Mouse (Mus musculus) forebrain, embryonic 16.5 days (tissue): ENCODE measurements at regions not wholly inside any gene's neighbourhood (a gene's known extent, or its start where the extent isn't known, plus 50 kb on each side); places are given as distances from the start of the nearest gene placed in this dataset.

Source experiments
- ATAC-seq: fragments of 200-750 bp; cut with Nextera tagmentation; 2 replicates; pipeline ENCODE4 v1.8.0; 2017; ENCODE audit warnings: mild to moderate bottlenecking, moderate library complexity
- H3K27ac ChIP-seq: fragments of 300-500 bp; sonication (generic); 2 replicates; pipeline ENCODE4 v1.5.1; 2014; ENCODE audit warnings: low read length, control low read depth
- H3K27me3 ChIP-seq: fragments of 300-500 bp; sonication (generic); replicated peaks from 2 replicates; pipeline ENCODE4 v1.6.1; 2014; ENCODE audit warnings: low read length; ENCODE audit not compliant: control insufficient read depth, insufficient read depth
- H3K36me3 ChIP-seq: fragments of 300-500 bp; sonication (generic); 2 replicates; pipeline ENCODE4 v1.6.1; 2014; ENCODE audit not compliant: control insufficient read depth, insufficient read depth
- H3K4me1 ChIP-seq: fragments of 300-500 bp; sonication (generic); replicated peaks from 2 replicates; pipeline ENCODE4 v1.6.1; 2014; ENCODE audit warnings: low read length; ENCODE audit not compliant: control insufficient read depth, insufficient read depth
- H3K4me2 ChIP-seq: fragments of 300-500 bp; sonication (generic); 2 replicates; pipeline ENCODE4 v1.6.1; 2014; ENCODE audit warnings: mild to moderate bottlenecking, low read length, control low read depth
- H3K4me3 ChIP-seq: fragments of 300-500 bp; sonication (generic); replicated peaks from 2 replicates; pipeline ENCODE4 v1.5.1; 2014; ENCODE audit warnings: mild to moderate bottlenecking, low read length, control low read depth
- H3K9ac ChIP-seq: fragments of 300-500 bp; sonication (generic); replicated peaks from 2 replicates; pipeline ENCODE4 v1.6.1; 2014; ENCODE audit warnings: low read depth, low read length, control low read depth
- H3K9me3 ChIP-seq: fragments of 300-500 bp; sonication (generic); 2 replicates; pipeline ENCODE4 v1.6.1; 2016; ENCODE audit warnings: low read length; ENCODE audit not compliant: control insufficient read depth
- WGBS: fragments of 180-500 bp; shearing (Covaris S2); extraction: QIAGEN DNeasy Blood & Tissue Kit; methylation state at CpG from one replicate; pipeline ENCODE4 v1.1.7; 2014; 5-methylcytosine and 5-hydroxymethylcytosine counted together

- no peak overlapping the region for H3K27ac ChIP-seq
- H3K27me3 ChIP-seq: no peaks in the 10 kb centered on the region
- no peak overlapping the region for H3K9ac ChIP-seq
- H3K4me3 ChIP-seq: no peak overlapping the region
- no peak overlapping the region for H3K4me2 ChIP-seq
- 65% methylated on average over 8 of the region's 8 CpGs for WGBS
- ATAC-seq: no peak
- H3K4me1 ChIP-seq: no peaks in the 10 kb centered on the region
- H3K36me3 ChIP-seq: no peaks in the 10 kb centered on the region
- no peaks in the 10 kb centered on the region for H3K9me3 ChIP-seq
Measured at GRCm38 (mm10) chr13:45281106-45281505, 108.4 kb upstream of the Mylip start.

- Histone ChIP-seq H3K4me2 (no peak overlapping the region), H3K9ac (no peak overlapping the region), H3K36me3 (no peaks in the 10 kb centered on the region), H3K27ac (no peak overlapping the region), H3K4me3 (no peak overlapping the region), H3K4me1 (no peaks in the 10 kb centered on the region), H3K27me3 (no peaks in the 10 kb centered on the region), H3K9me3 (0 out of 2 replicates have a peak, but pooled peaks cover 2% of the 10 kb centered on the region)
- WGBS: 97% methylated on average over 2 of the region's 2 CpGs
- ATAC-seq: no peak
Measured at GRCm38 (mm10) chr13:45286651-45287050, 102.9 kb upstream of the Mylip start.

GRCm38 (mm10) chr13:45287217-45287616, 102.3 kb upstream of the Mylip start:
- Histone ChIP-seq H3K36me3 (no peaks in the 10 kb centered on the region), H3K27ac (no peak overlapping the region), H3K4me2 (no peak overlapping the region), H3K9me3 (0 out of 2 replicates have a peak, but pooled peaks cover 2% of the 10 kb centered on the region), H3K9ac (no peak overlapping the region), H3K27me3 (no peaks in the 10 kb centered on the region), H3K4me3 (no peak overlapping the region), H3K4me1 (no peaks in the 10 kb centered on the region)
- ATAC-seq: no peak
- WGBS: 87% methylated on average over 4 of the region's 4 CpGs

GRCm38 (mm10) chr13:45289976-45290375, 99.6 kb upstream of the Mylip start:
- no peak overlapping the region for H3K4me3 ChIP-seq
- no peak overlapping the region for H3K4me2 ChIP-seq
- no peaks in the 10 kb centered on the region for H3K36me3 ChIP-seq
- H3K9me3 ChIP-seq: 0 out of 2 replicates have a peak, but pooled peaks cover 2% of the 10 kb centered on the region
- no peak for ATAC-seq
- H3K27me3 ChIP-seq: no peaks in the 10 kb centered on the region
- no peak overlapping the region for H3K9ac ChIP-seq
- no peaks in the 10 kb centered on the region for H3K4me1 ChIP-seq
- whole genome bisulfite sequencing: 89% methylated on average over 11 of the region's 11 CpGs
- H3K27ac ChIP-seq: no peak overlapping the region

- Histone ChIP-seq H3K36me3 (no peaks in the 10 kb centered on the region), H3K9me3 (0 out of 2 replicates have a peak, but pooled peaks cover under 1% of the 10 kb centered on the region), H3K4me2 (no peak overlapping the region), H3K4me1 (no peaks in the 10 kb centered on the region), H3K27ac (no peak overlapping the region), H3K9ac (no peak overlapping the region), H3K27me3 (no peaks in the 10 kb centered on the region), H3K4me3 (no peak overlapping the region)
- ATAC-seq: no peak
- 88% methylated on average over 10 of the region's 10 CpGs for WGBS
Measured at GRCm38 (mm10) chr13:45294691-45295090, 94.9 kb upstream of the Mylip start.

GRCm38 (mm10) chr13:45300610-45301009, 88.9 kb upstream of the Mylip start:
- Histone ChIP-seq H3K4me1 (no peaks in the 10 kb centered on the region), H3K4me2 (no peak overlapping the region), H3K36me3 (no peaks in the 10 kb centered on the region), H3K27me3 (no peaks in the 10 kb centered on the region), H3K27ac (no peak overlapping the region), H3K4me3 (no peak overlapping the region), H3K9me3 (no peaks in the 10 kb centered on the region), H3K9ac (no peak overlapping the region)
- 91% methylated on average over 8 of the region's 8 CpGs for WGBS
- no peak for ATAC-seq

GRCm38 (mm10) chr13:45301191-45301905, 88.2 kb upstream of the Mylip start:
- WGBS: 85% methylated on average over 10 of the region's 10 CpGs
- Histone ChIP-seq H3K36me3 (no peaks in the 10 kb centered on the region), H3K4me3 (no peak overlapping the region), H3K9me3 (no peaks in the 10 kb centered on the region), H3K27ac (no peak overlapping the region), H3K9ac (no peak overlapping the region), H3K4me1 (no peaks in the 10 kb centered on the region), H3K4me2 (no peak overlapping the region), H3K27me3 (no peaks in the 10 kb centered on the region)
- ATAC-seq: no peak

GRCm38 (mm10) chr13:45302796-45303195, 86.7 kb upstream of the Mylip start:
- 32% methylated on average over 6 of the region's 6 CpGs for WGBS

GRCm38 (mm10) chr13:45306177-45306576, 83.4 kb upstream of the Mylip start:
- no peaks in the 10 kb centered on the region for H3K9me3 ChIP-seq
- 64% methylated on average over 5 of the region's 5 CpGs for WGBS
- H3K36me3 ChIP-seq: no peaks in the 10 kb centered on the region
- no peaks in the 10 kb centered on the region for H3K27me3 ChIP-seq
- no peak overlapping the region for H3K27ac ChIP-seq
- no peak for ATAC-seq
- no peak overlapping the region for H3K4me2 ChIP-seq
- no peak overlapping the region for H3K9ac ChIP-seq
- H3K4me1 ChIP-seq: no peaks in the 10 kb centered on the region
- no peak overlapping the region for H3K4me3 ChIP-seq

More at GRCm38 (mm10) chr13:45302796-45303195, 86.7 kb upstream of the Mylip start:
- ATAC-seq: no peak
- no peaks in the 10 kb centered on the region for H3K27me3 ChIP-seq
- H3K4me3 ChIP-seq: no peak overlapping the region
- no peak overlapping the region for H3K27ac ChIP-seq
- H3K9ac ChIP-seq: no peak overlapping the region
- no peaks in the 10 kb centered on the region for H3K36me3 ChIP-seq
- H3K9me3 ChIP-seq: no peaks in the 10 kb centered on the region
- H3K4me1 ChIP-seq: no peaks in the 10 kb centered on the region
- H3K4me2 ChIP-seq: no peak overlapping the region

- Histone ChIP-seq H3K36me3 (no peaks in the 10 kb centered on the region), H3K4me3 (no peak overlapping the region), H3K4me1 (no peaks in the 10 kb centered on the region), H3K27me3 (no peaks in the 10 kb centered on the region), H3K27ac (no peak overlapping the region), H3K9me3 (no peaks in the 10 kb centered on the region), H3K4me2 (no peak overlapping the region), H3K9ac (no peak overlapping the region)
- no peak for ATAC-seq
- 92% methylated on average over 3 of the region's 3 CpGs for WGBS
Measured at GRCm38 (mm10) chr13:45307226-45307625, 82.3 kb upstream of the Mylip start.
